ENCODE assay signal across 8 mouse cellular contexts in the genomic region with DNA sequence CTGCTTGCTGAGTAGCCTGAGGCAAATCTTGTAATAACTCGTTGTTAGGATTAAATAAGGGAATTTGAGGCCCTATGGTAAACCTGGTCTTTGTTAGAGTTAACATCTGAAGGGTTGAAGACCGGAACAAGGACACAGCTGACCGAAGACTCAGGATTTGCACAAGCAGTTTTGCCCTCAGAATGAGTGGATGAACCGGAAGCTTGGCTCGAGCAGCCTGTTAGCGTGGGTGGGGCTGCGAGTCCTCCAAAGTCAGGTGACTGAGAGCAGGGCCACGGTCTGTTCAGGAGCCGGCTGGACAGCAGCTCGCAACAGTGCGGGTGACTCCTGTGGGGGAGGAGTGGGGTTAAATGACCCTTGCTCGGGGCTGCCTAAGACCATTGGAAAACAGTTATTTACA. TPM values are rescaled to one million over a fixed set of nuclear protein-coding genes. Genes with fewer than 3 reads are reported as not detected.
DNase-seq lines count a peak whose midpoint lies in the region; ATAC-seq and TF ChIP-seq lines count a peak whose summit lies in the region.

No protein-coding gene starts in this region.

- 64% methylated on average over 12 of the region's 12 CpGs for WGBS in hindbrain, embryonic 13.5 days
- WGBS in hindbrain, embryonic 10.5 days: 80% methylated on average over 12 of the region's 12 CpGs
- 59% methylated on average over 12 of the region's 12 CpGs for WGBS in liver, postnatal 0 days (ENCODE audit: insufficient replicate concordance)

- peaks cover 35% of the 10 kb centered on the region for H3K4me1 ChIP-seq in hindbrain, embryonic 13.5 days (replicated peaks)
- peaks cover 32% of the 10 kb centered on the region for H3K4me1 ChIP-seq in hindbrain, embryonic 10.5 days (replicated peaks)
- peaks cover 28% of the 10 kb centered on the region for H3K4me1 ChIP-seq in liver, postnatal 0 days (ENCODE audit: insufficient read depth)

- H3K9me3 ChIP-seq in hindbrain, embryonic 13.5 days: no peaks in the 10 kb centered on the region
- H3K9me3 ChIP-seq in hindbrain, embryonic 10.5 days: no peaks in the 10 kb centered on the region
- no peaks in the 10 kb centered on the region for H3K9me3 ChIP-seq in liver, postnatal 0 days (ENCODE audit: low read length)

- H3K4me2 ChIP-seq in hindbrain, embryonic 13.5 days: peak overlapping the region; percentile 68
- H3K4me2 ChIP-seq in liver, postnatal 0 days (ENCODE audit: low read depth, low read length): peak overlapping the region; percentile 77

- 0 out of 2 replicates have a peak overlapping the region, but pooled peaks have one; percentile 98 for H3K4me3 ChIP-seq in hindbrain, embryonic 13.5 days
- H3K4me3 ChIP-seq in hindbrain, embryonic 10.5 days: no peak overlapping the region
- 0 out of 2 replicates have a peak overlapping the region, but pooled peaks have one; percentile 94 for H3K4me3 ChIP-seq in liver, postnatal 0 days (ENCODE audit: low read depth, low read length)

- TF ChIP-seq CTCF in liver, postnatal 0 days (IDR thresholded peaks at IDR 0.05; ENCODE audit: low read depth): no peak

- DNase-seq in hindbrain, embryonic 10.5 days (ENCODE audit: low spot score): no peak
- DNase-seq in heart, adult 11 months: peak; percentile 95
- DNase-seq in kidney, adult 18-20 months: peak; percentile 73
- DNase-seq in liver, postnatal 0 days: peak; percentile 66
- DNase-seq in testis, postnatal 14 days (ENCODE audit: low spot score): peak; percentile 66
- no peak for DNase-seq in frontal cortex, postnatal 10 days (ENCODE audit: low spot score in 2 of 2)
- no peak for DNase-seq in spleen, adult 12 weeks (ENCODE audit: low spot score)

- H3K27ac ChIP-seq in hindbrain, embryonic 13.5 days: 0 out of 2 replicates have a peak overlapping the region, but pooled peaks have one; percentile 10
- H3K27ac ChIP-seq in hindbrain, embryonic 10.5 days: no peak overlapping the region
- peak overlapping the region; percentile 68 for H3K27ac ChIP-seq in liver, postnatal 0 days (ENCODE audit: low read depth)

- ATAC-seq in hindbrain, embryonic 13.5 days (ENCODE audit: low FRiP score): no peak
- ATAC-seq in liver, postnatal 0 days: peak; percentile 38

- TF ChIP-seq EP300 in liver, postnatal 0 days (IDR thresholded peaks at IDR 0.05; ENCODE audit: low read depth): no peak

- peaks cover 42% of the 10 kb centered on the region for H3K36me3 ChIP-seq in hindbrain, embryonic 13.5 days
- H3K36me3 ChIP-seq in hindbrain, embryonic 10.5 days: peaks cover 61% of the 10 kb centered on the region
- peaks cover 37% of the 10 kb centered on the region for H3K36me3 ChIP-seq in liver, postnatal 0 days (replicated peaks; ENCODE audit: insufficient read depth, low read length)

- no peaks in the 10 kb centered on the region for H3K27me3 ChIP-seq in hindbrain, embryonic 13.5 days
- no peaks in the 10 kb centered on the region for H3K27me3 ChIP-seq in hindbrain, embryonic 10.5 days (ENCODE audit: insufficient read depth, poor library complexity, severe bottlenecking)
- H3K27me3 ChIP-seq in liver, postnatal 0 days (ENCODE audit: insufficient read depth, low read length): no peaks in the 10 kb centered on the region

- H3K9ac ChIP-seq in hindbrain, embryonic 13.5 days: peak overlapping the region; percentile 49
- 0 out of 2 replicates have a peak overlapping the region, but pooled peaks have one; percentile 12 for H3K9ac ChIP-seq in liver, postnatal 0 days (replicated peaks)

RNA-seq across cellular contexts. Expression of gene Klhdc2, which starts 2.8 kb away (rescaled TPM):
- polyA plus RNA-seq in hindbrain, embryonic 13.5 days (2015; fragmentation: Nextera tagmentation; extraction: Ambion mirVana): 294 TPM in 2 replicates
- polyA plus RNA-seq in hindbrain, embryonic 10.5 days (2016; fragmentation: Nextera tagmentation; extraction: Ambion mirVana): 204 and 207 TPM in 2 replicates
- polyA plus RNA-seq in liver, postnatal 0 days (2015; fragmentation: Nextera tagmentation; extraction: Ambion mirVana): 54.2 and 59.3 TPM in 2 replicates

RNA-seq across cellular contexts. Expression of gene Nemf, which starts 57.7 kb away (rescaled TPM):
- polyA plus RNA-seq in hindbrain, embryonic 13.5 days (2015; fragmentation: Nextera tagmentation; extraction: Ambion mirVana): 90.8 and 98.8 TPM in 2 replicates
- polyA plus RNA-seq in hindbrain, embryonic 10.5 days (2016; fragmentation: Nextera tagmentation; extraction: Ambion mirVana): 69.6 and 91.1 TPM in 2 replicates
- 28.3 and 29.7 TPM in 2 replicates for polyA plus RNA-seq in liver, postnatal 0 days (2015; fragmentation: Nextera tagmentation; extraction: Ambion mirVana)

RNA-seq across cellular contexts. Expression of gene Klhdc1, which starts 58.3 kb away (rescaled TPM):
- polyA plus RNA-seq in hindbrain, embryonic 13.5 days (2015; fragmentation: Nextera tagmentation; extraction: Ambion mirVana): 10.7 and 11.6 TPM in 2 replicates
- polyA plus RNA-seq in hindbrain, embryonic 10.5 days (2016; fragmentation: Nextera tagmentation; extraction: Ambion mirVana): 1.9 and 2.5 TPM in 2 replicates
- polyA plus RNA-seq in liver, postnatal 0 days (2015; fragmentation: Nextera tagmentation; extraction: Ambion mirVana): 5.9 and 6.1 TPM in 2 replicates

Comparison
In these comparisons a context has a peak if more than half of its experiments do, and no peak if none do; other contexts are left out.
1. DNase-seq: peak in heart, adult 11 months (single experiment), kidney, adult 18-20 months (single experiment), liver, postnatal 0 days (single experiment) and testis, postnatal 14 days (single experiment); none in hindbrain, embryonic 10.5 days (single experiment), frontal cortex, postnatal 10 days (0 of 2) and spleen, adult 12 weeks (single experiment).